ENCODE assay signal across 16 mouse cellular contexts in the genomic region with DNA sequence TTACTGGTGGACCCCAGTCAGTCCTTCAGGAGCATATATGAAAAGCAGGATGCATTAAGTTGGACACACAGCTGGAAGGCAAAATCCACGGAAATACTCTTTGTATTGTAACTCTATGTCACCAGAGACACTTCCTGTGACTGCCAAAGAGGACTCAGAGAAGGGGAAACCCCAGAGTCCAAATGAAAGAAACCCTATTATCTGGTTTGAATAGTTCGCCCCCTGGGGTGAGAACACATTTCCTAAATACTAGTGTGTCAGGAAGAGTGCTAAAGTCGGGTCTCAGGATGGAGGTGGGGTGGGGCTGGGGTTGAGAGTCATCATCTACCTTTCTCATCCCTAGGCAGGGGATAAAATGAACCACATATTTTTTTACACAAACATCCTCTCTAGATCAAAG.
"Had no signal": no experiment of that assay in that cellular context is flagged by ENCODE, and none has a peak within 500 bp of the region (broad histone marks: within the 10 kb centered on the region; RNA-seq: fewer than 3 reads in every experiment).

No protein-coding gene starts in this region.

- H3K27ac ChIP-seq: kidney, postnatal 0 days; layer of hippocampus, adult 2 months; left cerebral cortex, adult 2 months; limb, embryonic 10.5 days; liver, embryonic 14.5 days; macrophage; midbrain, embryonic 15.5 days; neural tube, embryonic 12.5 days had no signal

- H3K9me3 ChIP-seq: limb, embryonic 10.5 days; megakaryocyte, embryonic 14.5 days; midbrain, embryonic 15.5 days; neural tube, embryonic 12.5 days had no signal

- ATAC-seq: intestine, postnatal 0 days; midbrain, embryonic 15.5 days had no signal

- DNase-seq: kidney, adult 9 months; kidney, postnatal 36 days; lung, adult 2 months; lung, postnatal 10 days; right cerebral cortex, postnatal 14 days had no signal

- H3K4me2 ChIP-seq: midbrain, embryonic 11.5 days; midbrain, embryonic 15.5 days; neural tube, embryonic 12.5 days had no signal

- H3K4me1 ChIP-seq: limb, embryonic 10.5 days; midbrain, embryonic 15.5 days; neural tube, embryonic 12.5 days had no signal

- H3K9ac ChIP-seq: liver, embryonic 14.5 days; midbrain, embryonic 15.5 days; neural tube, embryonic 12.5 days had no signal

- H3K36me3 ChIP-seq: limb, embryonic 10.5 days; midbrain, embryonic 15.5 days; neural tube, embryonic 12.5 days had no signal

- H3K27me3 ChIP-seq: midbrain, embryonic 15.5 days; neural tube, embryonic 12.5 days had no signal

- H3K4me3 ChIP-seq: layer of hippocampus, adult 2 months; left cerebral cortex, adult 2 months; limb, embryonic 10.5 days; megakaryocyte, embryonic 14.5 days; midbrain, embryonic 15.5 days; neural tube, embryonic 12.5 days had no signal
